Mouse (Mus musculus) MEL (cell line): ENCODE data around the gene Lyg2. TPM values are rescaled to one million over a fixed set of nuclear protein-coding genes. Genes with fewer than 3 reads are reported as not detected.

Source experiments
- DNase-seq: peaks from one replicate; pipeline ENCODE4 v3.0.0; 2011; ENCODE audit warnings: low read depth, low spot score
- H3K27ac ChIP-seq: 2 replicates; pipeline ENCODE4 v1.5.1; 2012; ENCODE audit warnings: low read depth, mild to moderate bottlenecking, control low read depth, low read length, moderate library complexity; ENCODE audit not compliant: control insufficient read depth
- H3K27me3 ChIP-seq, 2 experiments: fragments of 150-350 bp in 1 of 2; sonication (generic) in 1 of 2; 2 replicates each; pipeline ENCODE4 v1.6.1; 2012; ENCODE audit warnings: low read length in 2 of 2, mild to moderate bottlenecking in 2 of 2, improper control_type of control experiment in 1 of 2, moderate library complexity in 1 of 2; ENCODE audit not compliant: insufficient read depth in 2 of 2, control insufficient read depth in 1 of 2
- H3K36me3 ChIP-seq, 2 experiments: 2 replicates each; pipeline ENCODE4 v1.6.1; 2012 to 2014; ENCODE audit warnings: low read length in 2 of 2, improper control_type of control experiment in 1 of 2, inconsistent platforms in 1 of 2, mild to moderate bottlenecking in 1 of 2; ENCODE audit not compliant: insufficient read depth in 2 of 2, control insufficient read depth in 1 of 2
- H3K4me1 ChIP-seq, 2 experiments: fragments of 150-350 bp in 1 of 2; sonication (generic) in 1 of 2; 2 replicates each; pipeline ENCODE4 v1.6.1; 2012; ENCODE audit warnings: low read length in 2 of 2, improper control_type of control experiment in 1 of 2, mild to moderate bottlenecking in 1 of 2; ENCODE audit not compliant: insufficient read depth in 2 of 2, control insufficient read depth in 1 of 2
- H3K4me3 ChIP-seq, 2 experiments: fragments of 150-350 bp in 1 of 2; sonication (generic) in 1 of 2; 2 replicates each; pipeline ENCODE4 v1.5.1; 2012; ENCODE audit warnings: low read depth in 2 of 2, low read length in 2 of 2, mild to moderate bottlenecking in 2 of 2, moderate library complexity in 2 of 2, control low read depth in 1 of 2, improper control_type of control experiment in 1 of 2; ENCODE audit not compliant: control insufficient read depth in 1 of 2, insufficient read depth in 1 of 2
- H3K79me2 ChIP-seq: 2 replicates; pipeline ENCODE4 v1.6.1; 2012; ENCODE audit warnings: mild to moderate bottlenecking, low read length, moderate library complexity; ENCODE audit not compliant: control insufficient read depth, poor library complexity, insufficient read depth
- H3K9ac ChIP-seq: 2 replicates; pipeline ENCODE4 v1.6.1; 2012; ENCODE audit warnings: low read depth, mild to moderate bottlenecking, control low read depth, low read length, moderate library complexity; ENCODE audit not compliant: control insufficient read depth, poor library complexity, severe bottlenecking
- H3K9me3 ChIP-seq: fragments of 150-350 bp; sonication (generic); replicated peaks from 2 replicates; pipeline ENCODE4 v1.6.1; 2012; ENCODE audit warnings: mild to moderate bottlenecking, low read length, improper control_type of control experiment, moderate library complexity; ENCODE audit not compliant: insufficient read depth
- CTCF ChIP-seq, 3 experiments: IDR thresholded peaks in 2 of 3; conservative IDR thresholded peaks in 1 of 3; 2 replicates each; pipeline ENCODE4 v1.5.1; 2011 to 2012; ENCODE audit warnings: low read length in 3 of 3, low read depth in 2 of 3, mild to moderate bottlenecking in 2 of 3, improper control_type of control experiment in 1 of 3, inconsistent platforms in 1 of 3, mixed read lengths in 1 of 3, moderate library complexity in 1 of 3; ENCODE audit not compliant: control insufficient read depth in 1 of 3, insufficient read depth in 1 of 3, poor library complexity in 1 of 3, severe bottlenecking in 1 of 3
- EP300 ChIP-seq, 2 experiments: IDR thresholded peaks; 2 replicates each; pipeline ENCODE4 v1.6.1; 2011; ENCODE audit warnings: improper control_type of control experiment in 2 of 2, low read length in 2 of 2, low read depth in 1 of 2, mild to moderate bottlenecking in 1 of 2
- GABPA ChIP-seq: IDR thresholded peaks from 2 replicates; pipeline ENCODE4 v1.6.1; 2012; ENCODE audit warnings: low read depth, mild to moderate bottlenecking, inconsistent platforms, low read length, improper control_type of control experiment, moderate library complexity
- MEF2A ChIP-seq: IDR thresholded peaks from 2 replicates; pipeline ENCODE4 v1.6.1; 2014; ENCODE audit warnings: low read depth, mild to moderate bottlenecking, inconsistent platforms, low read length, improper control_type of control experiment; ENCODE audit not compliant: poor library complexity, insufficient replicate concordance, severe bottlenecking; ENCODE audit errors: extremely low read depth
- MXI1 ChIP-seq: IDR thresholded peaks from 2 replicates; pipeline ENCODE4 v1.6.1; 2011; ENCODE audit warnings: mild to moderate bottlenecking, low read depth, low read length, improper control_type of control experiment
- MYB ChIP-seq: IDR thresholded peaks from 2 replicates; pipeline ENCODE4 v1.6.1; 2011; ENCODE audit warnings: mild to moderate bottlenecking, low read depth, low read length, improper control_type of control experiment
- NRF1 ChIP-seq: IDR thresholded peaks from 2 replicates; pipeline ENCODE4 v1.6.1; 2014; ENCODE audit warnings: low read depth, mild to moderate bottlenecking, inconsistent platforms, low read length, improper control_type of control experiment, moderate library complexity; ENCODE audit not compliant: poor library complexity, insufficient read depth, severe bottlenecking
- POLR2A ChIP-seq, 2 experiments: IDR thresholded peaks; 2 replicates each; pipeline ENCODE4 v1.6.1; 2011 to 2012; ENCODE audit warnings: low read length in 2 of 2, mild to moderate bottlenecking in 2 of 2, control low read depth in 1 of 2, improper control_type of control experiment in 1 of 2, low read depth in 1 of 2, moderate library complexity in 1 of 2; ENCODE audit not compliant: control insufficient read depth in 1 of 2, insufficient read depth in 1 of 2, poor library complexity in 1 of 2
- POLR2AphosphoS2 ChIP-seq: IDR thresholded peaks from 2 replicates; pipeline ENCODE4 v1.6.1; 2011; ENCODE audit warnings: low read length, improper control_type of control experiment
- POLR2AphosphoS5 ChIP-seq: IDR thresholded peaks from 2 replicates; pipeline ENCODE4 v1.6.1; 2012; ENCODE audit warnings: low read depth, borderline replicate concordance, mild to moderate bottlenecking, inconsistent platforms, low read length, moderate library complexity, mixed read lengths
- SIN3A ChIP-seq: IDR thresholded peaks from 2 replicates; pipeline ENCODE4 v1.6.1; 2012; ENCODE audit warnings: low read length, improper control_type of control experiment, inconsistent platforms
- ZKSCAN1 ChIP-seq: IDR thresholded peaks from 2 replicates; pipeline ENCODE4 v1.6.1; 2012; ENCODE audit warnings: low read depth, mild to moderate bottlenecking, inconsistent platforms, low read length, improper control_type of control experiment, moderate library complexity
- ZMIZ1 ChIP-seq: IDR thresholded peaks from 2 replicates; pipeline ENCODE4 v1.6.1; 2012; ENCODE audit warnings: low read depth, mild to moderate bottlenecking, inconsistent platforms, low read length, improper control_type of control experiment, moderate library complexity
- ZNF384 ChIP-seq: IDR thresholded peaks from 2 replicates; pipeline ENCODE4 v1.6.1; 2012; ENCODE audit warnings: low read depth, mild to moderate bottlenecking, inconsistent platforms, low read length, improper control_type of control experiment
- polyA plus RNA-seq, 2 experiments: library from polyadenylated mRNA; stranded (reverse) in 1 of 2; unstranded in 1 of 2; fragments of >175 nt in 1 of 2; fragments of >200 nt in 1 of 2; gene quantifications; 2 replicates each; pipeline versions ENCODE4 v1.2.1 to v1.2.4; 2012; ENCODE audit warnings: low replicate concordance in 2 of 2, low read depth in 1 of 2; ENCODE audit not compliant: insufficient read length in 2 of 2, insufficient read depth in 1 of 2, missing spikeins in 1 of 2
- total RNA-seq: library from RNA; depleted of rRNA; stranded (reverse); fragments of 300-350 nt; gene quantifications from 2 replicates; pipeline ENCODE4 v1.2.3, GENCODE M21; 2012

Gene Lyg2
- total and polyA plus RNA-seq, 3 experiments, result not detected

DNA sequence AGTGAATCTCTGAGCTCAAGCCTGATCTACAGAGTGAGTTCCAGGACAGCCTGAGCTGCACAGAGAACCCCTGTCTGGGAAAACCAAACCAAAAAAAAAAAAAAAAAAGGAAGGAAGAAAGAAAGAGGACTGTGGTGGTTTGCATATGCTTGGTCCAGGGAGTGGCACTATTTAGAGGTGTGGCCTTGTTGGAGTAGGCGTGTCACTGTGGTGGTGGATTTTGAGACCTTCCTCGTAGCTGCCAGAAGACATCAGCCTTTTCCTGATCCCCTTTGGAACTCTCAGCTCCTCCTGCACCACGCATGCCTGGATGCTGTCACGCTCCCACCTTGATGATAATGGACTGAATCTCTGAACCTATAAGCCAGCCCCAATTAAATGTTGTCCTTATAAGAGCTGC is 32.9 kb downstream of the Lyg2 start:
- peaks cover 0 to 7% of the 10 kb centered on the region in 2 experiments; a peak in 2 of 4 replicates for H3K36me3 ChIP-seq

DNA sequence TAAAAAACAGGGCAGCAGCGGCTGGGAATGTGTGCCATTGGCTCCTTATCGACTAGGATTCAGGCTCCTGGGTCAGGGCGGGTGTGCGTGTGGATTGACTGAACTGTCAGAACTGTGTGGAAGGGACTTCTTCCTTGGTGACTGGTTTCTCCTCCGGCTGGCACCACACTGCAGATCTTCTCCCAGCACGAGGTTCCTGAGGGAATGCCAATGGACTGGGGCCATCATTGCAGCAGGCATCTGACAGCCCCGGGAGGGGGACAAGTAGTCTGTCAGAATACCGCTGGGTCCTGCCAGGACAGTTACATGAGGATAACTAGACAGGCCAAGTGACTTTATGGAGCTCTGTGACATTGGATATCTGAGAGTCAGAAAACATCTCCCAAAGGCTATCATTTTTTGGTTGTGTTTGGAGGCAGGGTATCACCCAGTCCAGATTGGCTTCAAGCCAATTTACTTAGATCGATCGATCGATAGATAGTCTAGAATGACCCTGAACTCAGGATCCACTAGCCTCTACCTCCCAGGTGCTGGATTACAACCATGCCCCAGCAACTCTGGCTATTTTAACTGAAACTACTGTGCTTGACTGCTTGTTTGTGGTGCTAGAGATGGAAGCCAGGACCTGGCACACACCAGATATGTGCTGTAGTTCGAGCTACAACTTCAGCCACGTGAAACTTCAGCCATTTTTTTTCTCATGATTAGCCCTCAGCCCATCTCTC is 38.4 kb downstream of the Lyg2 start:
- Histone ChIP-seq H3K9ac (no peak overlapping the region), H3K79me2 (no peaks in the 10 kb centered on the region), H3K27ac (no peak overlapping the region), H3K9me3 (no peaks in the 10 kb centered on the region), H3K4me3 (no peak overlapping the region), H3K4me1 (no peaks in the 10 kb centered on the region; a peak in 1 of 4 replicates), H3K27me3 (no peaks in the 10 kb centered on the region), H3K36me3 (peaks cover 5% of the 10 kb centered on the region in 2 experiments)
- no peak for DNase-seq
- TF ChIP-seq POLR2AphosphoS2 (no peak), ZMIZ1 (no peak), MEF2A (no peak), GABPA (no peak), MXI1 (no peak), MYB (no peak), SIN3A (no peak), POLR2AphosphoS5 (no peak), ZKSCAN1 (no peak), POLR2A (IDR thresholded peaks at IDR 0.05; ENCODE audit: control insufficient read depth in 1 of 2, insufficient read depth in 1 of 2, low read depth in 1 of 2, low read length in 2 of 2, poor library complexity in 1 of 2) (no peak), ZNF384 (no peak), CTCF (IDR thresholded peaks at IDR 0.05 in 2 of 3, conservative IDR thresholded peaks at IDR 0.05 in 1 of 3; ENCODE audit: control insufficient read depth in 1 of 3, insufficient read depth in 1 of 3, low read depth in 2 of 3, low read length in 3 of 3, poor library complexity in 1 of 3, severe bottlenecking in 1 of 3) (no peak), NRF1 (no peak)

More for the DNA sequence above, 32.9 kb downstream of the Lyg2 start:
- H3K9ac ChIP-seq, result no peak overlapping the region
- H3K4me3 ChIP-seq, result no peak overlapping the region
- H3K27ac ChIP-seq, result no peak overlapping the region
- DNase-seq, result no peak
- 0 out of 4 replicates have a peak, but pooled peaks cover 0 to 4% of the 10 kb centered on the region in 2 experiments for H3K4me1 ChIP-seq
- H3K79me2 ChIP-seq, result no peaks in the 10 kb centered on the region
- no peaks in the 10 kb centered on the region for H3K9me3 ChIP-seq
- H3K27me3 ChIP-seq, result no peaks in the 10 kb centered on the region
- TF ChIP-seq ZNF384 (peak; percentile 32; the same call in 1 of the 2 replicates), EP300 (IDR thresholded peaks at IDR 0.05; ENCODE audit: low read depth in 1 of 2, low read length in 2 of 2) (no peak)
